Mouse (Mus musculus): ENCODE measurements at regions not wholly inside any gene's neighbourhood (a gene's known extent, or its start where the extent isn't known, plus 50 kb on each side); places are given as distances from the start of the nearest gene placed in this dataset.

GRCm38 (mm10) chr5:118888131-118888530 is 327.7 kb downstream of the Med13l start:
- TF ChIP-seq CTCF (IDR thresholded peaks at IDR 0.05; ENCODE audit: low read depth) = no peak
- no peak for TF ChIP-seq EP300 (IDR thresholded peaks at IDR 0.05; ENCODE audit: low read depth)
